Mouse (Mus musculus): ENCODE results near the gene Jrkl. TPM values are rescaled to one million over a fixed set of nuclear protein-coding genes. Genes with fewer than 3 reads are reported as not detected.

The Jrkl gene
- 0.05 TPM in 1 of 2 replicates, not detected in the other for polyA plus RNA-seq (2012; ENCODE audit: low replicate concordance)

GRCm38 (mm10) chr9:13245481-13245880, at the start of gene Jrkl:
Gene Jrkl (minus strand): TSS chr9:13245829.

GRCm38 (mm10) chr9:13246815-13247638, 1.4 kb upstream of the Jrkl start, which contains the start of gene Ccdc82:
Gene Ccdc82 (plus strand): TSS chr9:13246955.

Other genes with a start within 250 kb of the Jrkl start
- gene Ccdc82, start 1.1 kb upstream of the Jrkl start, polyA plus RNA-seq (2012; ENCODE audit: low replicate concordance) = 0.87 and 3.8 TPM in 2 replicates
- 1.1 and 3.5 TPM in 2 replicates for gene Maml2, start 52.1 kb upstream of the Jrkl start, polyA plus RNA-seq (2012; ENCODE audit: low replicate concordance)
- gene Gm17571, start 200.9 kb upstream of the Jrkl start, polyA plus RNA-seq (2012; ENCODE audit: low replicate concordance) = not detected in 2 replicates